ENCODE assay signal across 29 mouse cellular contexts in genomic region chr17:24812215-24812614, GRCm38 (mm10). TPM values are rescaled to one million over a fixed set of nuclear protein-coding genes. Genes with fewer than 3 reads are reported as not detected.
"Had no signal": no experiment of that assay in that cellular context is flagged by ENCODE, and none has a peak within 500 bp of the region (broad histone marks: within the 10 kb centered on the region; RNA-seq: fewer than 3 reads in every experiment).

No protein-coding gene starts in this region.

- ATAC-seq: intestine, postnatal 0 days had no signal

- H3K4me2 ChIP-seq: kidney, embryonic 15.5 days; limb, embryonic 12.5 days; limb, embryonic 15.5 days; midbrain, embryonic 11.5 days had no signal

- DNase-seq: kidney, adult 8-10 months; kidney, postnatal 10 days; kidney, postnatal 36 days; layer of hippocampus, postnatal 36 days; left cerebral cortex, postnatal 4 days; lung, adult 2 months; lung, postnatal 14 days; lung, postnatal 4 days; midbrain, embryonic 14.5 days; right cerebral cortex, postnatal 14 days; right cerebral cortex, postnatal 4 days; thymus, postnatal 25 days had no signal

- H3K4me1 ChIP-seq: kidney, embryonic 15.5 days; limb, embryonic 12.5 days; limb, embryonic 15.5 days had no signal

- H3K9ac ChIP-seq: kidney, embryonic 15.5 days; limb, embryonic 12.5 days; limb, embryonic 15.5 days had no signal

- H3K27ac ChIP-seq: kidney, embryonic 15.5 days; left cerebral cortex, adult 2 months; limb, embryonic 12.5 days; limb, embryonic 15.5 days had no signal

- H3K9me3 ChIP-seq: kidney, embryonic 15.5 days; limb, embryonic 12.5 days; limb, embryonic 15.5 days had no signal

- H3K36me3 ChIP-seq: kidney, embryonic 15.5 days; limb, embryonic 12.5 days; limb, embryonic 15.5 days had no signal

- H3K4me3 ChIP-seq: kidney, embryonic 15.5 days; left cerebral cortex, adult 2 months; limb, embryonic 12.5 days; limb, embryonic 15.5 days had no signal

RNA-seq across cellular contexts. Expression of gene Meiob, which starts 8.1 kb away (rescaled TPM):
- total RNA-seq: layer of hippocampus, adult 8-10 months; layer of hippocampus, postnatal 10 days; layer of hippocampus, postnatal 36 days; left cerebral cortex, adult 2 months; left cerebral cortex, postnatal 14 days; left cerebral cortex, postnatal 4 days; megakaryocyte progenitor cell, adult 5-6 weeks; midbrain, postnatal 0 days had no signal
- polyA plus RNA-seq: intestine, embryonic 14.5 days; kidney, embryonic 15.5 days; limb, embryonic 12.5 days; limb, embryonic 15.5 days; lung, adult 2 months; lung, embryonic 16.5 days; midbrain, embryonic 11.5 days; midbrain, embryonic 14.5 days; neural tube, embryonic 11.5 days; neural tube, embryonic 14.5 days; stomach, embryonic 14.5 days had no signal

RNA-seq across cellular contexts. Expression of gene Igfals, which starts 53.6 kb away (rescaled TPM):
- total RNA-seq: layer of hippocampus, adult 8-10 months; layer of hippocampus, postnatal 10 days; left cerebral cortex, adult 2 months; left cerebral cortex, postnatal 14 days; megakaryocyte progenitor cell, adult 5-6 weeks; megakaryocyte-erythroid progenitor cell, adult 5-6 weeks; midbrain, postnatal 0 days had no signal
- polyA plus RNA-seq: midbrain, embryonic 14.5 days; neural tube, embryonic 14.5 days had no signal

RNA-seq across cellular contexts. Expression of gene Hs3st6, which starts 59.4 kb away (rescaled TPM):
- total RNA-seq: layer of hippocampus, postnatal 36 days; left cerebral cortex, postnatal 4 days; megakaryocyte progenitor cell, adult 5-6 weeks; megakaryocyte-erythroid progenitor cell, adult 5-6 weeks had no signal
- polyA plus RNA-seq: midbrain, embryonic 14.5 days; neural tube, embryonic 14.5 days had no signal
